Mouse (Mus musculus): ENCODE results near the gene A4gnt.

DNA sequence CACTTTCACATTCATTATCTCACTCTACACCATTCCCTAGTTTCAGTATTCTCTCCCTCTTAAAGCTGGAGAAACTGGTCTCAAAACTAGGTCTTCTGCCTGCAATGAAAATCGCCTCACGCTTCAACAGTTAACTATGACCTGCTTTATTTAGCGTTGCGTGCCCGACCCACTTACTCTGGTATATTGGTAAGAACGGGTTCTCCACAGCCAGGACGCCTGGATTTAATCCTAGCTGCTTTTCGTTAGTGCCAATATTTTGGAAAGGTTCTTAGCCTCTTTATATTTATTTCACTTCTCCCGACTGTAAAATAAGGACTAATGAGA, 43.3 kb upstream of the A4gnt start:
- no peak for TF ChIP-seq CTCF (IDR thresholded peaks at IDR 0.05; ENCODE audit: low read depth, low read length)
- TF ChIP-seq GATA2 (IDR thresholded peaks at IDR 0.05; ENCODE audit: borderline replicate concordance, low read depth, low read length), result no peak
- no peak for TF ChIP-seq GATA1 (IDR thresholded peaks at IDR 0.05; ENCODE audit: borderline replicate concordance, low read length)
- no peak for TF ChIP-seq TAL1 (conservative IDR thresholded peaks at IDR 0.05; ENCODE audit: low read depth, low read length)
